Mouse (Mus musculus) forebrain, embryonic 13.5 days (tissue): Measurements from ENCODE around the gene Antxr1. TPM values are rescaled to one million over a fixed set of nuclear protein-coding genes. Genes with fewer than 3 reads are reported as not detected.

Experiments
- ATAC-seq: fragments of 200-750 bp; cut with Nextera tagmentation; 2 replicates; pipeline ENCODE4 v1.8.0; 2017
- H3K27ac ChIP-seq: fragments of 300-500 bp; sonication (generic); 2 replicates; pipeline ENCODE4 v1.5.1; 2015; ENCODE audit warnings: inconsistent platforms, mild to moderate bottlenecking, moderate library complexity
- H3K27me3 ChIP-seq: fragments of 300-500 bp; sonication (generic); 2 replicates; pipeline ENCODE4 v1.6.1; 2015; ENCODE audit warnings: mild to moderate bottlenecking, inconsistent platforms
- H3K36me3 ChIP-seq: fragments of 300-500 bp; sonication (generic); 2 replicates; pipeline ENCODE4 v1.6.1; 2015; ENCODE audit warnings: mild to moderate bottlenecking, inconsistent platforms; ENCODE audit not compliant: poor library complexity, severe bottlenecking
- H3K4me1 ChIP-seq: fragments of 300-500 bp; sonication (generic); 2 replicates; pipeline ENCODE4 v1.6.1; 2015; ENCODE audit warnings: inconsistent platforms
- H3K4me2 ChIP-seq: fragments of 300-500 bp; sonication (generic); 2 replicates; pipeline ENCODE4 v1.6.1; 2015; ENCODE audit warnings: inconsistent platforms, mild to moderate bottlenecking, moderate library complexity
- H3K4me3 ChIP-seq: fragments of 300-500 bp; sonication (generic); 2 replicates; pipeline ENCODE4 v1.5.1; 2015; ENCODE audit warnings: mild to moderate bottlenecking, inconsistent platforms
- H3K9ac ChIP-seq: fragments of 300-500 bp; sonication (generic); 2 replicates; pipeline ENCODE4 v1.6.1; 2015; ENCODE audit warnings: mild to moderate bottlenecking, inconsistent platforms
- H3K9me3 ChIP-seq: fragments of 300-500 bp; sonication (generic); replicated peaks from 2 replicates; pipeline ENCODE4 v1.6.1; 2016; ENCODE audit warnings: inconsistent platforms
- WGBS: fragments of 180-500 bp; shearing (Covaris S2); methylation state at CpG from one replicate; pipeline ENCODE4 v1.1.7; 2015; 5-methylcytosine and 5-hydroxymethylcytosine counted together
- polyA plus RNA-seq: library from polyadenylated mRNA; unstranded; fragments of >200 nt; fragmentation: Nextera tagmentation; extraction: Ambion mirVana; gene quantifications from 2 replicates; pipeline ENCODE4 v1.2.1, GENCODE M21; 2015

The Antxr1 gene
- polyA plus RNA-seq, 1 experiment from 2014 or later = 2.7 TPM

DNA sequence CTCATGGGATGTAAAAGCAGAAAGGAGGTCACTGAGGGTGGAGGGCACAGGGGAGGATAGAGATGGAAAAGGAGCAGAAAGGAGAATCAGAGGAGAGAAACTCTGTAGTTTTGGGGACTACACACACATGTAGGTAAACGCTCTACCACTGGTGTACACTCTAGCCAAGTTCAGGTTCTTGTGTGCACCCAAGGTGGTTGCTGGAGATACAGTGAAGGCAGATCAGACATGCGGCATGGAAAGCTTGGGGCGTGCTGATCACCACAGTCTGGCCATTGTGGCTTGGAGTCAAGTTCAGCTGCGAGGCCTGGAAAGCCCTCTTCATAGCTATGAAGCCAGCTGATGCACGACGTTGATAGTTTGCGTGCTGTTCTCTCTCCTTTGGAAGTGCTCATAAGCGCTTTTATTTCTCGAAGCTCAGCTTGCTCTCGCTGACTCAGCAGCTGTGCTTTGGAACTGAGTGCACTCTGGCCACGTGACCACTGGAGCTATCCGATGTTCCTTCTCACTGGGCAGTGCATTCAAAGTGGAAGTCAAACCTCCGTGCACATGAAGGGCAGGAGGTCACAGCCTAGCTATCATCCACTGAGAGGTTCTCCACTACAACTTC, 128.1 kb downstream of the Antxr1 start:
- no peak for ATAC-seq
- Histone ChIP-seq H3K27ac (no peak overlapping the region), H3K4me2 (no peak overlapping the region), H3K4me3 (no peak overlapping the region), H3K36me3 (0 out of 2 replicates have a peak, but pooled peaks cover 6% of the 10 kb centered on the region), H3K4me1 (no peaks in the 10 kb centered on the region), H3K9me3 (no peaks in the 10 kb centered on the region), H3K9ac (no peak overlapping the region), H3K27me3 (no peaks in the 10 kb centered on the region)
- 78% methylated on average over 13 of the region's 13 CpGs for WGBS

DNA sequence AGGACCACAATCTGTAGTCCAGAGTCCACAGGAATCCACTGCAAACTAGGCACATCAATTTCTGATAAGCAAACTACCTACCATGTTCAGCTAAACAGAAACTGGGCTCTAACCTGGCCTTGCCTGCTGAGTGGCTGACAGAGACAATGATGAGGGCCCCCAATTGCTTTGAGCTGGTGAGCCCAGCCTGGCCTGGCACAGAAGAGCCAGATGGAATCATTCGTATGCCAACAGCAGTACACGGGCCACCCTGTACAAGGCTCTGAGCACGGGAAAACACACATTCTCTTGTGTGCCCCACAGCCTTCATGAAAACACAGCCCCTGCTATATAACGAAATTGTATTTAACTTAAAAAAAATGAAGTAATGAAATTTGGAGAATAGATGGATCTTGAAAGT, 128.8 kb downstream of the Antxr1 start:
- Histone ChIP-seq H3K27me3 (no peaks in the 10 kb centered on the region), H3K9ac (no peak overlapping the region), H3K4me3 (no peak overlapping the region), H3K4me1 (no peaks in the 10 kb centered on the region), H3K36me3 (0 out of 2 replicates have a peak, but pooled peaks cover 3% of the 10 kb centered on the region), H3K27ac (no peak overlapping the region), H3K9me3 (no peaks in the 10 kb centered on the region), H3K4me2 (no peak overlapping the region)
- ATAC-seq = no peak
- WGBS = 85% methylated on average over 4 of the region's 4 CpGs

DNA sequence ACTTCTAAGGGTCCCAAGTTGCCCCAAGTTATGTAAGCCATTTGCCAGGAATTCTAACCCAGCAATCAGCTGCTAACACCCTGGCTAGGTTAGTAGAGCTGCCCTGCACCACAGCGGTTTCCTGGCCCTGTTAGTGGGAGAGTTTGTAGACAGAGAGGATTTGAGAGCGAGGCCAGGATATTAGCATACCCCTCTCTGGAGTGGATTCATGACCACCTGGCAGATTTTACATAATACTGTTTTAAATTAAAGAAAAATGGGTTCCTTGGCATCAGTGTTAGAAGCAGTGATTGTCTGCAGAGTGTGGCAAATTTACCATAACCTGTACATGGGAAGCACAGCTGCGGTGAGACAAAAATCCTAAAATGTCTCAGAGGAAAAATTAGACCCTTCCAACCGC, 132.2 kb downstream of the Antxr1 start:
- no peaks in the 10 kb centered on the region for H3K27me3 ChIP-seq
- no peak for ATAC-seq
- no peak overlapping the region for H3K4me2 ChIP-seq
- H3K4me3 ChIP-seq = no peak overlapping the region
- H3K36me3 ChIP-seq = no peaks in the 10 kb centered on the region
- no peaks in the 10 kb centered on the region for H3K9me3 ChIP-seq
- no peaks in the 10 kb centered on the region for H3K4me1 ChIP-seq
- WGBS = 80% methylated on average over 4 of the region's 4 CpGs
- no peak overlapping the region for H3K27ac ChIP-seq
- H3K9ac ChIP-seq = no peak overlapping the region

DNA sequence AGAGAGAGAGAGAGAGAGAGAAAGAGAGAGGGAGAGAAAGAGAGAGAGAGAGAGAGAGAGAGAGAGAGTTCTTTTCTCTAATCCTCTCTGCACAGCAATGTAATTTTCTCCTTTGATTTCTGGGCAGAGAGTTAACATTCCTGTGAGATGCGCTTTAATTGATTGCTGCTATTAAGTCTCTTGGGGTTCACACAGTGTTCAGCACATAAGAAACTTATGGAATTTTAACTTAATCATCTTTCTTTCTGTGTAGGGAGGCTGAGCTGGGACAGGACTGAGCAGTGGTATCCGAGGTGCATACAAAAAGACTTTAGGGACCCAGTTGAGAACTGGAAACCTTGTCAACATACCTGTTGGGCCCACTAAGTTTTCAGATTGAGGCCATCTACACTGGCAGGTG, 132.6 kb downstream of the Antxr1 start:
- no peaks in the 10 kb centered on the region for H3K36me3 ChIP-seq
- no peak overlapping the region for H3K4me3 ChIP-seq
- no peak overlapping the region for H3K4me2 ChIP-seq
- no peaks in the 10 kb centered on the region for H3K9me3 ChIP-seq
- WGBS = 74% methylated on average over 2 of the region's 2 CpGs
- no peak overlapping the region for H3K9ac ChIP-seq
- H3K27me3 ChIP-seq = no peaks in the 10 kb centered on the region
- H3K4me1 ChIP-seq = no peaks in the 10 kb centered on the region
- no peak for ATAC-seq
- no peak overlapping the region for H3K27ac ChIP-seq

DNA sequence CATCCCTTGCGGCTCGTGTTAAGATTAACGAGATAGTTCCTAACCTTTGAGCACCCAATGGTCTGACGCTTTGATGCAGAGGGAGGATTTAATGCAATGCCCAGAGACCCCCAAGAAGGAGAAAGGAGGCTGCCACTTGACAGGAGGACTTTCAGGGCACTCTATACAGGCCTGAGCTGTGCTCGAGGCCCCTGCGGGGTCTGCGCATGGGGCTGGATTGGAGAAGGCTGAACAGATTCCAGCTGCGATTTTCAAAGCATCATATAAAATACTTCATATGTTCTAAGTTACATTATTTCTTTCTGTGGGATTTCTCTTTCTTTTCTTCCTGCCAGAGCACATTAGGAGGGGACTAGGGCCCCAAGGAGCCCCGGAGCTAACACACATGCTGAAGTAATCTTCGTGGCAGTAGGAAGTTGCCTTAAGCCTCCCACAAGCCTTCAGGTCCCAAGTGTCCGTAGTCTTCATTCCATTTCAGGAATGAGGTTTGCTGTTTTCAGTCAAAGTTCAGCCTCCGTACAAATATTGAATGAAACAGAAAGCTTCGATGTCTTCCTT, 133.5 kb downstream of the Antxr1 start:
- Histone ChIP-seq H3K27me3 (no peaks in the 10 kb centered on the region), H3K4me3 (no peak overlapping the region), H3K36me3 (no peaks in the 10 kb centered on the region), H3K9ac (no peak overlapping the region), H3K4me2 (no peak overlapping the region), H3K9me3 (no peaks in the 10 kb centered on the region), H3K4me1 (no peaks in the 10 kb centered on the region), H3K27ac (no peak overlapping the region)
- WGBS = 88% methylated on average over 13 of the region's 13 CpGs
- no peak for ATAC-seq

DNA sequence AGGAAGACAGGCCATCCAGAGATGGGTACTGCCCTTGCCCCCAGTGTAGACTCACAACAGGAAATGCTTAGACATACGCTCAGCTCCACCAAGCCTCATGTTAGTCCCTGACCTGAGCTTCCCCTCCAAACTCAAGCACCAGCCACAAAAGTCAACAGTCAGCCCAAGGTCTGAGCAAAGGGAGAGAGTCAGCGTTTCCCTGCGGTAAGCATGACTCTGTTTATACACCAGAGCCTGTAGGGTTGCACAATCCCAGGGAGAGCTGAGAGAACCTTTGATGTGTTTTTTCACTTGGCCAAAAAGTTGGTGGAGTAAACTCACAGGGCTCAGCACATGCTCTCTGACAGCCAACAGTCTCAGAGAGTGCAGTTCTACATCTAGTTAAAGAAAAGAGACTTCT, 145.9 kb downstream of the Antxr1 start:
- WGBS = 93% methylated on average over 3 of the region's 3 CpGs
- H3K4me3 ChIP-seq = no peak overlapping the region
- H3K27me3 ChIP-seq = no peaks in the 10 kb centered on the region
- no peaks in the 10 kb centered on the region for H3K4me1 ChIP-seq
- no peak for ATAC-seq
- peaks cover 3% of the 10 kb centered on the region; the same call in 1 of the 2 replicates for H3K36me3 ChIP-seq
- H3K27ac ChIP-seq = no peak overlapping the region
- no peak overlapping the region for H3K4me2 ChIP-seq
- no peak overlapping the region for H3K9ac ChIP-seq
- no peaks in the 10 kb centered on the region for H3K9me3 ChIP-seq

DNA sequence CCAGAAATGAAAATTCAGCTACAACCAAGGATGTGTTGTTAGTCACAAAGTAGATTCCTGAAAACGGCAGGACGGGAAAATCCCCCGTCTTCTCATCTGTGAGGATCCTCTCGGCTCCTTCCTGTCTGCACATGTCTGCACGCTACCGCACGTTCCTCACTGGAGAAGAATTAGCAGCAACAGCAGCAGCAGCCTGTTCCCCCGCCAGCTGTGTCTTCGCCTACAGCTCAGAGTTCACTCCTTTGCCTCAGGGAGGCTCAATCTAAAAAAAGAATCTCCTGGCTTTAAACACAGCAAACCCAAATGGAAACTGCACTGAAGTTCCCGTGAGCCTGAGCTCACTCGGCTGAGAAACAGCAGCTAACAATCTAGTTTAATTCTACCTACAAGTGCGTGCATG, 148.6 kb downstream of the Antxr1 start:
- Histone ChIP-seq H3K27ac (no peak overlapping the region), H3K9me3 (no peaks in the 10 kb centered on the region), H3K4me2 (no peak overlapping the region), H3K4me1 (no peaks in the 10 kb centered on the region), H3K36me3 (peaks cover 3% of the 10 kb centered on the region; the same call in 1 of the 2 replicates), H3K27me3 (no peaks in the 10 kb centered on the region), H3K4me3 (no peak overlapping the region), H3K9ac (no peak overlapping the region)
- 84% methylated on average over 12 of the region's 12 CpGs for WGBS
- ATAC-seq = no peak

DNA sequence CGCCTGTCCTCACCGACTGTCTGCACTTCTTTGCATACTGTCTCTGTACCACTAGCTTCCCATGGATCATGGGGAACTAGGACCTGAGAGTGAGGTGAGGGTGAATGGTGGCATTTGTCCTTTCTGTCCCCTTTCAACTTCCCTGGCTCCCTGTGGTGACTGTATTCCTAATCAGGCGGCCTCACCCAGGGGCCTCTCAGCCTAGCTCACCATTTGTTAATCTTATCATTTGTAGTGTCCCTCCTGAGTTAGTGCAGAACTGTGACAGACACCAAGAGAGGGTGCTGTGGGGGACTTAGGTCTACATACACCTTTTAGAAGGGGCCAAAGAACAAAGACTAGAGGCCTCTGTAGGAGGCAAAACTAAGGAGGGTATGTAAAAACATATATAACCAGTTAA, 151.2 kb downstream of the Antxr1 start:
- 77% methylated on average over 3 of the region's 3 CpGs for WGBS
- H3K9me3 ChIP-seq = no peaks in the 10 kb centered on the region
- H3K27ac ChIP-seq = no peak overlapping the region
- no peaks in the 10 kb centered on the region for H3K4me1 ChIP-seq
- peaks cover 3% of the 10 kb centered on the region; the same call in 1 of the 2 replicates for H3K36me3 ChIP-seq
- no peaks in the 10 kb centered on the region for H3K27me3 ChIP-seq
- H3K4me3 ChIP-seq = no peak overlapping the region
- no peak overlapping the region for H3K9ac ChIP-seq
- no peak for ATAC-seq
- no peak overlapping the region for H3K4me2 ChIP-seq

DNA sequence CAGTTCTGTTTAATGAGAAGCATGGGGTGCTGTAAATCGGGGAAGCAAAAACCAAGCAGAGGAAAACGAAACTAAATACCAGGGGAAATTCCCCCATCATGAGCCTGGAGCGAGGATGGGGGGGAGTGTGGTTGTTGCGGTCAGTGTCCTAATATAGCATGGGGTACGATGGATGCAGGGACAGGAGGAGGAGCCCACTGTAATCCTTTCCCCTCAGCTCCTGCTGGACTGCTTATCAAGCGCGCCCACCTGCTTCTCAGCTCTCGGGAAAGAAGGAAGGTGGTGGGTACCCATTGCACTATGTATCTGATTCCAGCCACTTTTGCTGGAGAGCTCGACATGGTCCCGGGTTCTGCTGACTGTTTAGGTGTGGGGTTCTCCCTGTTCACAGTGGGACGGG, 151.6 kb downstream of the Antxr1 start:
- no peak overlapping the region for H3K4me3 ChIP-seq
- ATAC-seq = no peak
- 87% methylated on average over 11 of the region's 11 CpGs for WGBS
- no peak overlapping the region for H3K4me2 ChIP-seq
- H3K9ac ChIP-seq = no peak overlapping the region
- no peaks in the 10 kb centered on the region for H3K27me3 ChIP-seq
- peaks cover 3% of the 10 kb centered on the region; the same call in 1 of the 2 replicates for H3K36me3 ChIP-seq
- no peaks in the 10 kb centered on the region for H3K9me3 ChIP-seq
- H3K4me1 ChIP-seq = no peaks in the 10 kb centered on the region
- no peak overlapping the region for H3K27ac ChIP-seq

DNA sequence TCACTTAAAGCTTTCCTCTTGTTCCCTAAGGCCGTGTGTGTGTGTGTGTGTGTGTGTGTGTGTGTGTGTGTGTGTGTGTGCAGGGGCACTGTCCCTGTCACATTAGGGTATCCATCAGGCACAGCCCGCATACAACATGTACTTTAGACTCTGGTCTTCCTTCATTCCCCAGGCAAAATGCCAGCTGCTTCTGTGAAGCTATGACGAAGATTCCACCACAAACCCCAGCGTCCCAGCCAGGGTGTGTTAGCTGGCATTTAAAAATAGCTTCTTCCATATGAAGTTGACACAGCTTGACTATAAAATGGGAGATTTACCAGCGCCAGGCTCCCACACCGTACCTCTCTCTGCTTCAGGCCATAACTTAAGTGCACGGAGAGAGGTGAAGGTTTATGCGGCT, 152.5 kb downstream of the Antxr1 start:
- Histone ChIP-seq H3K36me3 (peaks cover 11% of the 10 kb centered on the region), H3K9me3 (no peaks in the 10 kb centered on the region), H3K4me2 (no peak overlapping the region), H3K9ac (no peak overlapping the region), H3K27me3 (no peaks in the 10 kb centered on the region), H3K4me3 (no peak overlapping the region), H3K27ac (no peak overlapping the region), H3K4me1 (no peaks in the 10 kb centered on the region)
- no peak for ATAC-seq
- WGBS = 79% methylated on average over 8 of the region's 8 CpGs

DNA sequence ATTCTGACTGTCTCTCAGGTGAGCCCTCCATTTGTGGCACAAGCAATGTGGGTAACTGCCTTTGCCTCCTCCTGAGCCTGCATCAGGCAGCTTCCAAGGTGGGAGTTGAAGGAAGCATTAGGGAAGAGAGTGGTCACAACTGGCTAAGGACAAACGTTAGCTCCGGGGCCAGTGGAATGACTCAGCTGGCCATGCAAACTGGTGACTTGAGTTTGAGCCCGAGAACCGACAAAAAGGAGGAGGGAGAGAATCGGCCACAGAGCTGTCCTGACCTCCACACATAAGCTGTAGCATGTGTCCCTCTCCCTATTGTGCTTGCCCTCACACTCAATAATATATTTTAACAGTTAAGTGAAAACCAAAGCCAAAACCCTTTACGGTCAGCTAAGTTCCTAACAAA, 152.9 kb downstream of the Antxr1 start:
- Histone ChIP-seq H3K27me3 (no peaks in the 10 kb centered on the region), H3K27ac (no peak overlapping the region), H3K4me1 (no peaks in the 10 kb centered on the region), H3K9me3 (no peaks in the 10 kb centered on the region), H3K36me3 (peaks cover 15% of the 10 kb centered on the region), H3K4me2 (no peak overlapping the region), H3K4me3 (no peak overlapping the region), H3K9ac (no peak overlapping the region)
- 87% methylated on average over 6 of the region's 6 CpGs for WGBS
- no peak for ATAC-seq

DNA sequence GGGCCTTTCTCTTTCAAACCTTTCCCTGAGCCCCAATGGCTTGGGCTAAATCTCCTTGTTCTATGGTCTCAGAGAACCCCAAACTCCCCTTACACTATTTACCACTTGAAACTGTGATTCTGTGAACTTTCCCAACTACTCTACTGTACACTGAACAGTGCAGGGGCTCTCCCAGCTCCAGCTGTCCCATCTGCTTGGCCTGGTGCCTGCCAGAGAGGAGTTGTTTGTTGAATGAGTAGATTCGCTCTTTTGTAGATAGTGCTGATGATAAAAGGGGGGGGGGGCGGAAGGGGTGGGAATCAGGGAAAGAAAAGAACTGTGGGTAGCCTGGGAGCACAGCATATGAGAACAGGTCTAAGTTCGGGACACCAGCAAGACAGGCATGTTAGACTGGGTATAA, 164.2 kb downstream of the Antxr1 start:
- no peaks in the 10 kb centered on the region for H3K4me1 ChIP-seq
- H3K27me3 ChIP-seq = no peaks in the 10 kb centered on the region
- no peaks in the 10 kb centered on the region for H3K9me3 ChIP-seq
- no peak for ATAC-seq
- WGBS = 91% methylated on average over 3 of the region's 3 CpGs
- no peaks in the 10 kb centered on the region; the same call in 1 of the 2 replicates for H3K36me3 ChIP-seq
- H3K4me2 ChIP-seq = no peak overlapping the region
- no peak overlapping the region for H3K4me3 ChIP-seq
- H3K27ac ChIP-seq = no peak overlapping the region
- no peak overlapping the region for H3K9ac ChIP-seq

DNA sequence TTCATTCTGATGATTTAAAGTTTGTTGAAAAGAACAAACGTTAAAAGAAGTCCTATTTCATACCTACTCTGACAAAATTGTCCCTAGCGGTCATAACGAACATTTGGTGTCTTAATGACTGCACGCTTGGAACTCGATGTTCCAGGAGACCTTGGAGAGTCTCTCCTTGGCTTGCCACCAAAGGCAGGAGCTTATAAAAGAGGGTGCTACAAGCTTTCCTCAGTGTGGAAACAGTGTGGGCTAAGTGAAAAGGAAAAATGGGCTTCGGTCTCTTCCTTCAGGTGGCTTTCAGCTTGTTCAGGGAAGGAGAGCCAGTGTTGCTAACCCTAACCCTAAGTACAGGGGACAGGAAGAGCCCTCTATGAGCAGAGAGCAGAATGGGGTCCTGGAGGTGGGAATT, 164.7 kb downstream of the Antxr1 start:
- H3K4me2 ChIP-seq = no peak overlapping the region
- no peaks in the 10 kb centered on the region; the same call in 1 of the 2 replicates for H3K36me3 ChIP-seq
- H3K4me1 ChIP-seq = no peaks in the 10 kb centered on the region
- WGBS = 87% methylated on average over 6 of the region's 6 CpGs
- H3K9ac ChIP-seq = no peak overlapping the region
- H3K27me3 ChIP-seq = no peaks in the 10 kb centered on the region
- ATAC-seq = no peak
- H3K9me3 ChIP-seq = no peaks in the 10 kb centered on the region
- no peak overlapping the region for H3K27ac ChIP-seq
- H3K4me3 ChIP-seq = no peak overlapping the region
